Mouse (Mus musculus): ENCODE measurements around the gene Pacsin2. TPM values are rescaled to one million over a fixed set of nuclear protein-coding genes. Genes with fewer than 3 reads are reported as not detected.
"Not testable (repeated sequence)": the region's sequence is repeated elsewhere in the genome, so short reads cannot be mapped to it uniquely, and the experiment has no call there.

Pacsin2 gene
- total RNA-seq (2021) = 10 to 100 TPM; 69.7 to 75.6 TPM

DNA sequence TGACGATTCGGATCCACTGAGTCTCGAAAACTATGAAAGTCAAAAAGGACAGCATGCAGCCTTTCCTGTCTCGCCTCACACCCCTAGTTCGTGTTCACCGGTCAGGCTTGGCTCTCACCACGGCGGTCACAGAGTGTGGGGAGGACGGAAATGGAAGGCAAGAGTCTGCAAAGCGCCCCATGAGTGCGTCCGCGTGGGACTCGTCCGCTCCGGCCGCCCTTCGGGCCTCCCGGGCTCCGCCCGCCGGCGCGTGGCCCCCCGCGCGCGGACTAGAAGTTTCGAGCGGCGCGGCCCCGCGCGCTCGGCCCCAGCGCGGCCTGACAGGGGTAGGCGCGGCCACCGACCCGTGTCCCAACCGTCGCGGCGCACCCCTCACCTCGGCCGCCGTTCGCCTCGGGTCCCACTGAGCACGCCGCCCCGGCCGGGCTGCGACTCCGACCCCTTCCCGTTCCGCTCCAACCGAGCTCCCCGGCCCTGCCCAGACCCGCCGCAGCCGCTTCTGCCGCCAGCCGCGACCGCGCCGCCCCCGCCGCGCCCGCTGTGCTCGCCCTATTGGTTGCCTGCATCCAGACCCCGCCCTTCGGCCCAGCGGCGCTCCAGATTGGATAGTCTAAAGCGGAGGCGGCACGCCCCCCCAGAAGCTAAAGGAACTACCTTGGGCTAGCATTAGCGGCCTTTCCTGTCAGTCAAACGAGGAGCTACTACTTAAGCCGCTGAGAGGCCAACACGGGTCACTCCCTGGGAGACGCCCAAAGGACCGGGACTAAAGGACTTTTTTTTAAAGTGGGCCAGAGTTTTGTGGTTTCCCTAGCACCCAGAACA, at the start of gene Pacsin2:
TSS of gene Pacsin2 (minus strand) at position 524 of the 822 bp plus-strand sequence.
- peak; percentile 83 to 86 for DNase-seq (ENCODE audit: extremely low spot score in 1 of 2, low spot score in 1 of 2)

DNA sequence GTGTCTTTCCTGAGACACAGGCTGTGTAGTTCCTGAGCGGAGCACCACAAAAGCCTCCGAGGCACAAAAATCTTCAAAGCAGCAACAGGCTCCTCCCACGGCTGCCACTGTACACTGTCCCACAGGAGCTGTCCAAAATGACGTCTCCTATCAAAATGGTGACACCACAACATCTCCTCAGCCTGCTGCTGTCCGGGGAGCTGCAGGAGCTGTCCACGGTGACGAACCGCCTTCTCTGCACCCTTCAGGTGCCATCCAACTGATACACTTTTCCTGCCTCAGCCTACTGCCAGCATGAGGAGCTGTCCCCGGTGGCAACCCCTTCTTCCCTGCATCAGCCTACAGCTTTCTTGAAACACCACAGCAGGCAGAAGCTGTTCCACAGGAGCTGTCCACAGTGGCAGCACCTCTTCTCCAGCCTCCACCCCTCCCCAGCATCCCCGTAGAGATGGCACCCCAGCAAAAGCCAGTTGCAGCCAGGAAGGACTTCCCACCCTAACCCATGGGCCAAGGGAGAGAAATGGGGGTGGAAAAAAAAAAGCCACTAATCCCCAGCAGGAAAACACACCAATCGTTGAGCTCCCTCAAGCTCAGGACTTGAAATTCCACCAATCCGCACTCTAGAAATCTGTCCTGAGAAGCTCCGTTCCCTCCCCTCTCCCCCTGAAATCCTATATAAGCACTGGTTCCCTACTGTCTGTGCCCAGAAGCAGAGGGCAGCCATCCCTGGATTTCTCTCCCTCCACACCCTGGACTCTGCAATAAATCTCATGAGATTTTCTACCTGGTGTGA, 48.3 kb upstream of the Pacsin2 start:
- DNase-seq (ENCODE audit: extremely low spot score in 1 of 2, low spot score in 1 of 2) = no peak

DNA sequence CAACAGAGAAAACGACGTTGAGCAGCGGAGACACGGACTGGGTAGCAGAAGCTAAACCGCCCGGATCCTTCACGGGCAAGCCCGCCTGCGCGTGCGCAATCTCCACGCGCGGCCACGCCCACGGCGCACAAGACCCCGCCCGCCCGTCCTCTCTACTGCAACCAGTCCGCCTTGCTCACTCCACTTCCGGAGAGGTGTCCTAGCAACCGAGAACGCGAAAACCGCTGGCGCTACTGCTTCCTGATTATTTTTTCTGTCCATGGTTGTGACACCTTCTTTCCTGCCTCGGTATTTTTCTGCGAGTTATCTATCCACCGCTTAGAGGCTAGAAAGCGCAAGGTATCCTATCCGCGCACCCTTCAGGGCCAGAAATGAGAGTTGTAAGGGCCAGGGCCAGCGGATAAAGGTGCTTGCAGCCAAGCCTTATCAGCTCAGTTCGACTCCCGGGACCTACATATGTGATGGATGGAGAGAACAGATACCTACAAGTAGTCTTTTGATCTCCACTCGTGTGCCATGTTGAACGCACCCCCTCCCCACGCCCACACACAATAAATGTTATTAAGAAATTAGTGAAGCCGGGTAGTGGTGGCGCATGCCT, 46.5 kb upstream of the Pacsin2 start, which contains the start of gene Ttll1:
TSS of gene Ttll1 (minus strand) at position 89 of the 601 bp plus-strand sequence.
- DNase-seq (ENCODE audit: extremely low spot score in 1 of 2, low spot score in 1 of 2) = peak; percentile 84 to 87

DNA sequence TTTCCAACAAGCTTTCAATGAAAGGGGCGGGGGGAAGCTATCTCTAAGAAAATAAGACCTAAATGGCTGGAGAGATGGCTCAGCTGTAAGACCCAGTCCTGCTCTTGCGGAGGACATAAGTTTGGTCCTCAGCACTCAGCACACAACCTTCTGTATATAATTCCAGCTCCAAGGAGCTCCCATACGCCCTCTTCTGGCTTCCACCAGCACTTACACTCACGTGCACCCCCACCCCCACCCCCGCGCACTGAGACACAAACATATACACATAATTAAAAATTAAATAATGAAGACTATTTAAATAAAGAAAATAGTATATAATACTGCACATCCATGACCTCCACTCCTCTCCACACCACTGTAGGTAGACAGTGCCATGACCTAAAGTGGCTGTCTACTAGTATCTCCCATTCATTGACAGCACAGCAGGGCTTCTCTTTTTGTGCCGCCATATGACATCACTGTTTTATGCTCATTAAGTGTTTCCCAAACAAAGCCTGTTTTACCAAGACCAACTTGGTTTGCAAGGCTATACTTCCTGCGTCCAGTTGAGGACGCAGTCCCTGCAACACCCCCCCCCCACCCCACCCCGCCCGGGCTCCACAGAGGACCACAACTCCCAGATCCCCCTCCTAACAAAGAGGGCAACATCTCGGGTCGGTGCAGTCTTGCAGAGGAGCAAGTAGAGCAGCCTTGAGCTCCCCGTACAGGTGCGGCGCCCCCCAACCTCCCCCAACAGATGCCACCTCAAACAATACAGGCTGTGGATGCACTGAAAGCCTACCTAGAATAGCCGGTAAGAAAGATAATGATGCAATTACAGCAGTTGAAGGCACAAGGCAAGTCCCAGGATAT, 45.8 kb upstream of the Pacsin2 start:
- no peak for DNase-seq (ENCODE audit: extremely low spot score in 1 of 2, low spot score in 1 of 2)

DNA sequence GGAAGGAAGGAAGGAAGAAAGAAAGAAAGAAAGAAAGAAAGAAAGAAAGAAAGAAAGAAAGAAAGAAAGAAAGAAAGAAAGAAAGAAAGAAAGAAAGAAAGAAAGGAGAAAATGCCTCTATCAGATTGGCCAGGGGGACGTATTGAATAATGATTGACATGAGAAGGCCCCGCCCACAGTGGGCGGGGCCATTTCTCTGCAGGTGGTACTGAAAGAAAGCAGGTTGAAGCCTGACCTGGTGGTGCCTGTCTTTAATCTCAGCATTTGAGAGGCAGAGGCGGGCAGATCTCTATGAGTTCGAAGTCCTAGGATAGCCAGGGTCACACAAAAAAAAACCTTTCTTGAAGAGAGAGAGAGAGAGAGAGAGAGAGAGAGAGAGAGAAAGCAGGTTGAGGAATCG, 37.1 kb upstream of the Pacsin2 start:
- DNase-seq (ENCODE audit: extremely low spot score in 1 of 2, low spot score in 1 of 2) = not testable (repeated sequence)

DNA sequence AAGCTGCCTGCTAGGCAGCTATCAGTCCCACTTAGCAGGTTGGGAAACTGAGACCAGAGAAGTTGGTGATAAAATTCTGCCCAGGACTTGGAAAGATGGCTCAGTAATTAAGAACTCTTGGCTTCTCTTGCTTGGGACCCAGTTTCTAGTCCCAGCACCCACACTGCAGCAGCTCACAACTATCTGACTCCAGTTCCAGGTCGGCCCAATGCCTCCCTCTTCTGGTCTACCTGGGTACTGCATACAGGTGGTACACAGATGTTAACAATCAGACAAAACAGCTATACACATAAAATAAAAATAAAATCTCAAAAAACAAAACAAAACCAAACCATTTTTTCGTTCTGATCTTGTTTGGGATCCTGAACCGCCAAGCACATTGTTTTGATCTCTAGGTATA, 35.9 kb upstream of the Pacsin2 start:
- DNase-seq (ENCODE audit: extremely low spot score in 1 of 2, low spot score in 1 of 2) = peak in 1 of 2 experiments; percentile 38

DNA sequence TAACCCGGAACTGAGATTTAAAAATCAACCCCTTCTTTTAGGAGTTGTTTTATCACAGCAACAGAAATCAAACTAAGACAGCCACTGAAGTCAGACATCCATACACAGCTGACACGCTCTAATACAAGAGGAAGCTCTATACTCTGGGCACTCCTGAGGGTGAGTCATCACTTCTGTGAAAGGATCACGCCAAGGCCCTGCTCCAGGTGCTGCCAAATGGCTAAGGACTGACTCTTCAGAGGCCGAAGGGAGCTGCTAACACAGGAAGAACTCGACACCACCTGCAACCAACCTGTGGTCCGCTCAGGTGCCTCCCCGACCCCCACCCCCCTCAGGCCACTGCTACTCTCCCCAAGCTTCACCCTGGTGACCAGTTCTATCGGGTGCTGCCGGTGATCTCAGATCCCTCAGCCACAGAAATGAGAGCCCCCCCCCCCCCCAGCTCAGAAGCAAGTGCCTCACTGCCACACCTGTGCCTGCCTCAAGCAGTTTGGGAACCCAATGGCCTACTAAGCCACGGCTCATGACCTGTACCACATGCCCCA, 34.9 kb upstream of the Pacsin2 start:
- no peak for DNase-seq (ENCODE audit: extremely low spot score in 1 of 2, low spot score in 1 of 2)

DNA sequence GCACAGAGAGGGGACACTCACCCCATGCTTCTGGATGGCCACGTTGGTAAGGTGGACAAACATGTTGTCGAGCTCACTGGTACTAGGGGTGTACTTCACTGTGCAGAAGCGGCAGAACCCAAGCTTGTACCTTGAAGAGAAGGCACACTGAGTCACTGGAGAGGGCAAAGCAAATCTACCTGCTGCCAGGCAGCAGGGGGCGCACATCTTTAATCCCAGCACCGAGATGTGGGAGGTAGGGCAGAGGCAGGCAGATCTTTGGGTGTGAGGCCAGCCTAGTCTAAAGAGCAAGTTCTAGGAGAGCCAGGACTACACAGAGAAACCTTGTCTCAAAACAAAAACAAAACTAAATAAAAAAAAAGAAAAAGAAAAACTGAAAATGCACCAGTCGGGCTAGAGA, 32.9 kb upstream of the Pacsin2 start:
- DNase-seq (ENCODE audit: extremely low spot score in 1 of 2, low spot score in 1 of 2) = no peak

DNA sequence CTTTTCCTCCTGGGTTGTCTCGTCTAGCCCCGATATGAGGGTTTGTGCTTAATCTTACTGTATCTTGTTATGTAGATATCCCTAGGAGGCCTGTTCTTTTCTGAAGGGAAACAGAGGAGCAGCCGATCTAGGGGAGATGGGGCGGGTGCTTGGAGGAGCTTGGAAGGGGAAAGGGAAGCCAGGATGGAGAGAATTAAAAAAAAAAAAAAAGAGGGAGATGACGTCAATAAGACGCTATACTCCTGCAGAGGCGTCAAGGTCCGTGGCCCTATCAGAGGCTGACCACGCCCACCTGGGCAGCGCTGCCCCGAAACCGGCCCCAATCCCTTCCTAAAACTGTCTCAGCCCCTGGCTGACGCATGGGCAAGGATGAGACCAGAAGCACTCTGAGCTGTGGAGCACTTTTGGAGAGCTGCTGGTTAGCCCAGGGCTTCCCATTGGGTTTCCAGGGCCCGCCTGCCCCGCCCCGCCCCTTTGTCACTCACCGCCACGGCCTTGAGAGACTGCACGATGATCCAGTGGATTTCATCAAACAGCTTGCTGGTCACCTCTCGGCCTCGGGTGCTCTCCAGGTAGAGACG, 31.5 kb upstream of the Pacsin2 start:
- DNase-seq (ENCODE audit: extremely low spot score in 1 of 2, low spot score in 1 of 2) = no peak

DNA sequence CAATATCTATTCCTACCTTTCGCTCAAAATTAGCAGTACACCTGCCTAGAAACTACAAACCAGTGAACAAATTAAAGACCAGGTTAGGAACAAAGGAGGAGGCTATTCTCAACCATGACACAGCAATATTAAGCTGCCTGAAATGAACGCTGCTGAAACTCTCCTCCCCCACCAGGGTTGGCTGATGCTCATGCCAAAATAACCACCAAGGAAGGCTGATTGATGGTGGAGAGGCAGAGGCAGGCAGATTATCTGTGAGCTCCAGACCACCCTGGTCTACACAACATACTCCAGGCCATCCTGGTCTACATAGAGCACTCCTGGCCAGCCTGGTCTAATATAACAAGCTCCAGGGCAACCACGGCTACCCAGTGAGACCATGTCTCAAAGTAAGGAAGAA, 30.8 kb upstream of the Pacsin2 start:
- no peak for DNase-seq (ENCODE audit: extremely low spot score in 1 of 2, low spot score in 1 of 2)

DNA sequence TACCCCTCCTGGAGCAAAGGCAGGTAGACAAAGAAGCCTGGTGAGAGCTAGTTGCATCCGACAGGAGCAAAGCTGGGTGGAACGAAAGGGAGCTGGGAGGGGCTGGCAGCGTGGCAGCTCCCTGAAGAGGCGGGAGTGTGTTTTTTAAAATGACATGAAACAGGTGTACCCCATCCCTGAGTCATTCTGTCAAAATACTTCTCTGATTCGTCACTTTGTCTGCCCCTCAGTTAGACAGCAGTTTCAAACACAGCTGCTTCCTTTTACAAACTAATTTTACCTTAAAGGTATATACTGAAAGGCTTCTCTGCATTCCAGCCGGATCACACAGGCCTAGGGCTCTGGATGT, 30.1 kb upstream of the Pacsin2 start:
- no peak for DNase-seq (ENCODE audit: extremely low spot score in 1 of 2, low spot score in 1 of 2)

DNA sequence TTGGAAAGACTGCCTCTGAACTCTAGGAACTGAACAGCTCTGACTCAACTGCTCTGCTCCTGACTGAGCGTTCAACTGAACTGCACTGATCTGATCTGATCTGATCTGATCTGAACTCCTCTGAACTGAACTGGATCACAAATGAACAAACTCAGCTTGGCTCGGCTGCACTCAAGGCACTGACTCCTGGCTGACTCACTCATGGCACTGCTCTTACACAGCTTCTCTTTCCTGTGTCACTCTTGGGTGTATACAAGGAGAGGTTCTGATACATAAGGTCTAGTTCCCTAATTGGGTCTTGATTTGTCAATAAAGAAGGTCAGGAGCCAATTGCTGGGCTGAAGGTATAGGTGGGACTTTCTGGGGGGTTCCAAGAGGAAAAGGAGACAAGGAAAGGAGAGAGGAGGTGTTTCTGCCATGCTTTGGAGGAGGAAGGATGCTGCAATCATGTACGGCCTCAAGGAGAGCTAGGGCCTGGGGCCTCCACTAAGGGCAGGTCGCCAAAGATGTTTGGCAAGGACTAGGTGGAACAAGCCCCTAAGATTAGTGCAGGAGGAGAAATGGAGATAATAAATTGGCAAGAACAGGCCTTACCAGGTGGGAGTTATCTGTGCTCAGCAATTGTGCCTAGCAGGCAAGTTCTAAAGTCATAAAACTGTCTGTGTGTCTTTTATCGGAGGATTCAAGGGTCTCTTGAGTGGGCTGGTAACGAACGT, 29.6 kb upstream of the Pacsin2 start:
- no peak for DNase-seq (ENCODE audit: extremely low spot score in 1 of 2, low spot score in 1 of 2)

DNA sequence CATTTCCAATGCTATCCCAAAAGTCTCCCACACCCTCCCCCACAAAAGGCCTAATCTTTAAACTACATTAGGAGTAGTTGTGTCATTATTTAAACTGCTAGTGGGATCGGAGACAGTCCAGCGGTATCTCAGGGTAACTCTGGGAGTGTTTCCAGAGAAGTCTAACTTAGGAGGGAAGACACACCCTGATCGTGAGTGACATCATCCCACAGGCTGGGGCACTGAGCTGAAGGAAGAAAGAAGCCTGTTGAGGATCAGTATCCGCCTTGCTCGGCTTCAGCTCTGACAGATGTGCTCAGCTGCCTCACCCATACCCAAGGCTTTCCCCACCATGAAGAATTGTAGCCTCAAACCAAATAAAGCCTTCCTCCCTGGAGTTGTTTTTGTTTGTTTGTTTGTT, 27.5 kb upstream of the Pacsin2 start:
- no peak for DNase-seq (ENCODE audit: extremely low spot score in 1 of 2, low spot score in 1 of 2)

DNA sequence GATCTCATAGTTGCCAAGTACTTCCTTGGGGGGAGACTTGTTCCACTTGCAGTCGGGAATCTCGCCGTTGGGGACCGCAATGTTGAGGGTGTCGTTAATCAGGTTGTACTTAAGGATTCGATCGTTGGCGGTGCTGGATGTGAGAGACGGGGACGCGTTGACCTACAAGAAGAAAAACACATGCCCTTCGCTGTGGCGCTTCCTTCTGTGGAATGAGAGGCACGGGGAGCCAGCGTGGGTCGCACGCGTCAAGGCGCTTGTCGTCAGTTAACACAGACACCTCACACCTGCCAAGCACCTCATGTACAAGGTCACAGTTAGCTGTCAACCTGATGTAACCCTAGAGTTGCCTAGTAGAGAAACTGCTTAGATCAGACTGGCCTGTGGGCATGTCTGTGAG, 25.1 kb upstream of the Pacsin2 start:
- no peak for DNase-seq (ENCODE audit: extremely low spot score in 1 of 2, low spot score in 1 of 2)

DNA sequence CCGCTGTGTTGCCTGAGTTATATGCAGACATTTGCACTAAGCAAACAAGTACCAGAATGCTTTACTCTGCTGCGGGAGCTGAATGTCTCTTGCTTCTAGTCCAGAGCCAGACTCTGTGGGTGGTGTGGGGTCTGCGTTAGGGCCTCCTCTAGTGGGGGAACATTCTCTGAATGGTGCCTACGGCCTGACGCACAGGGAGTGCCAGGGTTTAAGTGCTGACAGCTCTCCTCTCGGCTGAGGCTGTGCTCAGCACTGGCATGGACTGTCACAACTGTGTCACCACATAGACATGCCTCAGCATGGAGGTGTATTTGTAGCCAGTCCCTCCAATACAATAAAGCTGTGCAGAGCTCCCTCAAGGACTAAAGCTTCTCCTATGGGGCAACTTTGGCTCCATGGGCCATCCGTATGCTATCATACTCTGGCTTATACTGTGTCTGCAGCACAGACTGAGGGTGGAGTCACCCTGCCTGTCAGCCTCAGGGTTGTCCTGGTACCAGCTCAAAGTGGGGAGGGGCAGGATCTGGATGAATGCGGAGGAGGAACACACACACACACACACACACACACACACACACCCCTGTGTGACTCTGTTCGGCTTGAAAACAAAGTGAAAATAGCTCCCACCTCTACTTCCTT, 23.2 kb upstream of the Pacsin2 start:
- no peak for DNase-seq (ENCODE audit: extremely low spot score in 1 of 2, low spot score in 1 of 2)

DNA sequence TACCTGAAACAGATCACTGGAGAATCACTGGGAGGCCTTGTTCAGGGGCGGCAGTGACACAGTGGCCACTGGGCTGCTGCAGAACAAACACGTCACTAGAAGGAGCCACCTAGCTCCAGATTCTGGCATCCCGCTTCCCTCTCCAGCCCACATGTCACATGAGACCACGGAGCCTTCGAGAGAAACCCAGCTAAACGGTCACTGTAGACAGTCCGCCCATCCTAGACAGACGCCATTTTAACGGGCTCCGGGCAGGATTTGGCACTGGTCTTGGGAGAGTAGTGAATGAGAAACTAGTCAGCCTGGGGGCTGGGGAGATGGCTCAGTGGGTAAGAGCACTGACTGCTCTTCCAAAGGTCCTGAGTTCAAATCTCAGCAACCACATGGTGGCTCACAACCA, 19.9 kb upstream of the Pacsin2 start:
- no peak for DNase-seq (ENCODE audit: extremely low spot score in 1 of 2, low spot score in 1 of 2)

DNA sequence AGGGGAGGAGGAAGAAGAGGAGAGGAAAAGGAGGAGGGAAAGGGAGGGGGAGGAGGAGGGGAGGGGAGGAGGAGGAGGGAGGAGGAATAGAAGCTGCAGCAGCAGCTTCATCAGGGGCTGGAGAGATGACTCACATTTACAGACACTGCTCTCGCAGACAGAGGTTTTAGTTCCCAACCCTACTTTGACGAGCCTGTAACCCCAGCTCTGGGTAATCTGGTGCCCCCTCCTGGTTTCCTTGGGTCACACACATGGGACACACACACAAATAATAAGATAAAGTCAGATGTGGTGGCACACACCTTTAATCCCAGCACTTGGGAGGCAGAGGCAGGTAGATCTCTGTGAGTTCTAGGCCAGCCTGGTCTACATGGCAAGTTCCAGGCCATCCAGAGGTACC, 19.1 kb upstream of the Pacsin2 start:
- no peak for DNase-seq (ENCODE audit: extremely low spot score in 1 of 2, low spot score in 1 of 2)

DNA sequence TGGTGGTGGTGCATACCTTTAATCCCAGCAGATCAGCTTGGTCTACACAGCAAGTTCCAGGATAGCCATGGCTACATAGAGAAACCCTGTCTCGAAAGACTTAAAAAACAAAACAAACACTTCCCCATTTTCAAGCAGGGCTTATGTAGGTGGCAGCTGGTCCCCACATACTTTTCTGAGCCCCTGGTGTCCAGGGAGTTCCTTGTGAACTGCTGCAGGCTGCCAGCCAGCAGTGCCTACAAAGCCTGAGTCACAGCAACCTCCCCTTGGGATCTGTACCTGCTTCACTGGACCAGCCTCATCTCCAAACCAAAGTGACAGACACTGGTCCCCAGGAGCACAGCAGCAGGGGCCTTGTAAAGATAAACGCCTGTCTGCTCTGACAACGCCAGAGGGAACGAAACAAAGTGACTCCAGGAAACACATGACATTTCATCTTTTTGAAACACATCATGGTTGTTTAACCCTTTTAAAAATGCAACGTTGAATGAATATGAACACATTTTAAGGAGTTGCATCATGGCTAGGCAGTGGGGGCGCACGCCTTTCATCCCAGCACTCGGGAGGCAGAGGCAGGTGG, 18.3 kb upstream of the Pacsin2 start:
- DNase-seq (ENCODE audit: extremely low spot score in 1 of 2, low spot score in 1 of 2) = no peak
